Mouse (Mus musculus): ENCODE data around the gene Mast2.

GRCm38 (mm10) chr4:116405276-116405954, 58.6 kb downstream of the Mast2 start:
- no peak for TF ChIP-seq CTCF (IDR thresholded peaks at IDR 0.05; ENCODE audit: insufficient read depth, low read depth, low read length)
- no peak for TF ChIP-seq POLR2A (IDR thresholded peaks at IDR 0.05; ENCODE audit: insufficient read depth, low read depth, low read length)
